Mouse (Mus musculus) ES-Bruce4 (cell line): Measurements from ENCODE around the gene Ppp1r13l. TPM values are rescaled to one million over a fixed set of nuclear protein-coding genes. Genes with fewer than 3 reads are reported as not detected.
A peak's percentile ranks its signal among the peaks of the same experiment; 100 is the strongest.

ENCODE experiments used
- H3K27ac ChIP-seq: 2 replicates; pipeline ENCODE4 v1.5.1; 2012; ENCODE audit warnings: low read length, inconsistent platforms; ENCODE audit not compliant: insufficient read depth
- H3K27me3 ChIP-seq: 2 replicates; pipeline ENCODE4 v1.6.1; 2012; ENCODE audit warnings: mild to moderate bottlenecking, low read length, inconsistent platforms; ENCODE audit not compliant: control insufficient read depth, poor library complexity, insufficient read depth, severe bottlenecking
- H3K36me3 ChIP-seq: 2 replicates; pipeline ENCODE4 v1.6.1; 2012; ENCODE audit warnings: inconsistent platforms, mild to moderate bottlenecking, low read length, moderate library complexity; ENCODE audit not compliant: control insufficient read depth, poor library complexity, insufficient read depth, severe bottlenecking
- H3K4me1 ChIP-seq: one replicate; pipeline ENCODE4 v1.8.1; 2011; ENCODE audit warnings: low read length; ENCODE audit not compliant: control insufficient read depth, insufficient read depth
- H3K4me3 ChIP-seq: 2 replicates; pipeline ENCODE4 v1.5.1; 2011; ENCODE audit warnings: low read depth, mild to moderate bottlenecking, low read length
- H3K9ac ChIP-seq: 2 replicates; pipeline ENCODE4 v1.6.1; 2012; ENCODE audit warnings: low read depth, mild to moderate bottlenecking, inconsistent platforms; ENCODE audit not compliant: poor library complexity, severe bottlenecking
- H3K9me3 ChIP-seq: replicated peaks from 2 replicates; pipeline ENCODE4 v1.6.1; 2012; ENCODE audit warnings: mild to moderate bottlenecking, low read length, inconsistent platforms; ENCODE audit not compliant: control insufficient read depth, poor library complexity, insufficient read depth, severe bottlenecking
- CTCF ChIP-seq: IDR thresholded peaks from one replicate; pipeline ENCODE4 v1.8.1; 2011; ENCODE audit warnings: low read depth, low read length
- EP300 ChIP-seq: IDR thresholded peaks from 2 replicates; pipeline ENCODE4 v1.6.1; 2011; ENCODE audit warnings: low read depth, low read length; ENCODE audit not compliant: insufficient read depth
- POLR2A ChIP-seq: IDR thresholded peaks from one replicate; pipeline ENCODE4 v1.8.1; 2011; ENCODE audit warnings: low read length; ENCODE audit not compliant: insufficient read depth
- polyA plus RNA-seq: library from polyadenylated mRNA; stranded (reverse); fragments of >200 nt; gene quantifications from 2 replicates; pipeline ENCODE4 v1.2.4, GENCODE M21; 2011; ENCODE audit warnings: low read depth; ENCODE audit not compliant: missing spikeins, insufficient read depth, insufficient read length

Ppp1r13l gene
- polyA plus RNA-seq, 1 experiment, result 21.9 TPM

DNA sequence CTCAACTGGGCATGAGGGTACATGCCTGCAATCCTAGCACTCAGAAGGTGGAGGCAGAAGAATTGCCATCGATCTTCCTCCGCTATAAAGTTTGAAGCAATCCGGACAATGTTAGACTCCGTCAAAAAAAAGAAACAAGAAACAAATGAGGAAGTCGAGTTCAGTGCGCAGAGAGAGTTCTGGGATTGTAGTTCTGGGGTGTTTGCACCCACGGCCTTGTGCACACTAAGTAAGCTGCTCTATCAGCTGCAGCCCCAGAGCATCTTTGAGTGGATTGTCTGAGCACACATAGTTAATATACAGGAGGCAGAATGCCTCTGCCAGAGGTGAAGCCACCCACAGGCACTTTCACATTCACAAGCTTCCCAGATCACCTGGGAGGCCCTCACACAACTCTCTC, 40.9 kb upstream of the Ppp1r13l start:
- no peaks in the 10 kb centered on the region for H3K9me3 ChIP-seq

GRCm38 (mm10) chr7:19319458-19319857, 40.1 kb upstream of the Ppp1r13l start:
- TF ChIP-seq POLR2A (no peak), CTCF (no peak), EP300 (no peak)
- H3K27me3 ChIP-seq, result no peaks in the 10 kb centered on the region
- H3K4me1 ChIP-seq, result no peaks in the 10 kb centered on the region
- no peak overlapping the region for H3K9ac ChIP-seq
- H3K9me3 ChIP-seq, result no peaks in the 10 kb centered on the region
- no peaks in the 10 kb centered on the region for H3K36me3 ChIP-seq
- no peak overlapping the region for H3K27ac ChIP-seq
- H3K4me3 ChIP-seq, result peak overlapping the region; percentile 56

More for the DNA sequence above, 40.9 kb upstream of the Ppp1r13l start:
- Histone ChIP-seq H3K36me3 (no peaks in the 10 kb centered on the region), H3K27me3 (no peaks in the 10 kb centered on the region), H3K27ac (no peak overlapping the region), H3K4me3 (no peak overlapping the region), H3K9ac (no peak overlapping the region), H3K4me1 (no peaks in the 10 kb centered on the region)
- TF ChIP-seq EP300, result no peak
- TF ChIP-seq CTCF, result no peak
- TF ChIP-seq POLR2A, result no peak

GRCm38 (mm10) chr7:19319906-19320305, 39.6 kb upstream of the Ppp1r13l start:
- Histone ChIP-seq H3K27ac (no peak overlapping the region), H3K9me3 (no peaks in the 10 kb centered on the region), H3K4me3 (peak overlapping the region; percentile 56), H3K9ac (no peak overlapping the region), H3K4me1 (no peaks in the 10 kb centered on the region), H3K27me3 (no peaks in the 10 kb centered on the region), H3K36me3 (no peaks in the 10 kb centered on the region)
- TF ChIP-seq EP300, result no peak
- no peak for TF ChIP-seq POLR2A
- no peak for TF ChIP-seq CTCF

GRCm38 (mm10) chr7:19320637-19321036, 38.9 kb upstream of the Ppp1r13l start:
- H3K4me3 ChIP-seq, result no peak overlapping the region
- H3K9ac ChIP-seq, result no peak overlapping the region
- no peak overlapping the region for H3K27ac ChIP-seq
- no peaks in the 10 kb centered on the region for H3K4me1 ChIP-seq
- no peaks in the 10 kb centered on the region for H3K27me3 ChIP-seq
- TF ChIP-seq EP300 (no peak), CTCF (no peak), POLR2A (no peak)
- no peaks in the 10 kb centered on the region for H3K36me3 ChIP-seq
- no peaks in the 10 kb centered on the region for H3K9me3 ChIP-seq

- no peaks in the 10 kb centered on the region for H3K4me1 ChIP-seq
- H3K9me3 ChIP-seq, result no peaks in the 10 kb centered on the region
- H3K9ac ChIP-seq, result no peak overlapping the region
- H3K36me3 ChIP-seq, result no peaks in the 10 kb centered on the region
- H3K27me3 ChIP-seq, result no peaks in the 10 kb centered on the region
- TF ChIP-seq CTCF (no peak), POLR2A (no peak), EP300 (no peak)
- H3K4me3 ChIP-seq, result no peak overlapping the region
- no peak overlapping the region for H3K27ac ChIP-seq
These were observed 38.1 kb upstream of the Ppp1r13l start for GRCm38 (mm10) chr7:19321464-19321863.

- H3K36me3 ChIP-seq, result no peaks in the 10 kb centered on the region
These were observed 37.1 kb upstream of the Ppp1r13l start for GRCm38 (mm10) chr7:19322489-19322888.

More at GRCm38 (mm10) chr7:19322489-19322888, 37.1 kb upstream of the Ppp1r13l start:
- no peaks in the 10 kb centered on the region for H3K4me1 ChIP-seq
- no peak overlapping the region for H3K9ac ChIP-seq
- no peak for TF ChIP-seq POLR2A
- no peak for TF ChIP-seq CTCF
- no peak for TF ChIP-seq EP300
- no peaks in the 10 kb centered on the region for H3K27me3 ChIP-seq
- no peak overlapping the region for H3K27ac ChIP-seq
- no peak overlapping the region for H3K4me3 ChIP-seq
- no peaks in the 10 kb centered on the region for H3K9me3 ChIP-seq
